Mouse (Mus musculus) left cerebral cortex, postnatal 36 days (tissue): ENCODE results near the gene Lrrc71. TPM values are rescaled to one million over a fixed set of nuclear protein-coding genes. Genes with fewer than 3 reads are reported as not detected.

Experiments used
- DNase-seq, 2 experiments: peaks; one replicate each; pipeline ENCODE4 v3.0.0; 2021 to 2022; ENCODE audit warnings: low spot score in 2 of 2, mixed read lengths in 1 of 2
- intact Hi-C: fragments of 180-260 bp; cut with DNase I; formaldehyde crosslinking; loops from one replicate; pipeline ENCODE4 v1.15.1; 2025
- total RNA-seq, 2 experiments: library from RNA; stranded (reverse); gene quantifications; 2 replicates each; pipeline ENCODE4 v1.2.3; 2021

The Lrrc71 gene
- total RNA-seq, 2 experiments from 2014 or later: 0.49 TPM; not detected in 1

GRCm38 (mm10) chr3:87728696-87729095, 19.7 kb downstream of the Lrrc71 start:
- intact Hi-C loops: no loop called here

GRCm38 (mm10) chr3:87726191-87726590, 22.2 kb downstream of the Lrrc71 start:
- intact Hi-C loops: no loop called here
- no peak for DNase-seq

More at GRCm38 (mm10) chr3:87728696-87729095, 19.7 kb downstream of the Lrrc71 start:
- DNase-seq: no peak

GRCm38 (mm10) chr3:87725396-87726160, 22.8 kb downstream of the Lrrc71 start:
- DNase-seq: no peak
- intact Hi-C loops: no loop called here

GRCm38 (mm10) chr3:87724556-87724955, 23.9 kb downstream of the Lrrc71 start:
- intact Hi-C loops: no loop called here
- DNase-seq: no peak

- intact Hi-C loops: no loop called here
- DNase-seq: no peak
Measured at GRCm38 (mm10) chr3:87718525-87718924, 29.9 kb downstream of the Lrrc71 start.

Other genes starting within 250 kb of the Lrrc71 start
- 10 to 100 TPM; 21.1 to 22.1 TPM for gene Etv3, start 223.2 kb downstream of the Lrrc71 start, total RNA-seq
- gene Arhgef11, start 131.1 kb downstream of the Lrrc71 start, total RNA-seq: 10 to 100 TPM; 55.6 to 60.3 TPM
- under 1 TPM; 0.35 to 0.95 TPM for gene Ntrk1, start 46.5 kb upstream of the Lrrc71 start, total RNA-seq
- gene Insrr, start 48.3 kb upstream of the Lrrc71 start, total RNA-seq: under 1 TPM; 0.39 to 0.77 TPM
- gene Pear1, start 75.7 kb upstream of the Lrrc71 start, total RNA-seq: 1 to 10 TPM; 6.8 to 9.2 TPM
- gene Sh2d2a, start 98.1 kb upstream of the Lrrc71 start, total RNA-seq: not detected
- 10 to 100 TPM; 59.8 to 63.6 TPM for gene Prcc, start 137.0 kb upstream of the Lrrc71 start, total RNA-seq
- gene Hdgf, start 157.7 kb upstream of the Lrrc71 start, total RNA-seq: 100 to 1,000 TPM; 150 to 153 TPM
- 10 to 100 TPM; 44.6 to 54.9 TPM for gene Mrpl24, start 170.9 kb upstream of the Lrrc71 start, total RNA-seq
- 10 to 100 TPM; 12.9 to 14.3 TPM for gene Isg20l2, start 181.7 kb upstream of the Lrrc71 start, total RNA-seq
- 10 to 100 TPM; 16.4 to 23.9 TPM for gene Rrnad1, start 182.1 kb upstream of the Lrrc71 start, total RNA-seq
- gene Crabp2, start 200.0 kb upstream of the Lrrc71 start, total RNA-seq: 1 to 10 TPM; 3.4 to 6.0 TPM
- gene Nes, start 222.5 kb upstream of the Lrrc71 start, total RNA-seq: 1 to 10 TPM; 4.6 to 6.2 TPM